Comparison of ENCODE assay signal across 8 mouse cellular contexts in the genomic region with DNA sequence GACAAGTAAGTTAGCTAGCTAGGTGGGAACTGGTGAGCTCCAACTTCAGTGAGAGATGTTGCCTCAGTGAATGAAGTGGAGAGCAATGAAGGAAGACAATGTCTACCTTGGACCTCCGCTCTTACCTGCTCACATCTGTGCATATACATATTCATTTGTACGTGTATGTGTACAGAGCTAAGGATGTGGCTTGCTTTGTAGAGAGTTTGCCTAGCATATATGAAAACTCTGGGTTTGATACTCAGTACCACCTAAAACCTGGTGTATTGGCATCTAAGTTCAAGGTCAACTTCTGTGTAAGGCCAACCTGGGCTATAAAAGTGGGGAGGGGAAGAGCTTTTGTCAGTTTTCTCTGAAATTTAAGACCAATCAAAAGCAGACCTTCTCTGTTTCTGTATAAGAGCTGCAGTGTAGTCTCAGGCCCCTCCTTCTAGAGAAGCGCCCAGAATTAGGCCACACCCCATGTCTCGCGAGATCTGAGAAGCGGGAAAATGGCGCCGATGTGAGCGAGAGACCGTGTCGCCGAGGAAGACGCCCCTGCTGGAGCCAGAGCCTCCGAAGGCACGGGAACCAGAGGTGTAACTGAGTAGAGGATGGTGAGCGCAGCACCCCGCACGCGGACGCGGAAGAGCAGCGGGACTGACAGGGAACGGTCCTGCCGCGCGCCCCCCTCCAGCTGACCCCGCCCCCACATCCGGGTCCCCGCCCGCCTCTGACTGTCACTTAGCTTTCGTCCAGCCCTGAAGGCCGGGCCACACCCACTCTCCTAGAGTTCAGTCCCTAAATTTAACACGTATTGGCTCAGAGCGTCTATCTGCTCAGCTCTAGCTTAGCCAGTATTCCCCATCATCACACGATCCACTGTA. TPM values are rescaled to one million over a fixed set of nuclear protein-coding genes. Genes with fewer than 3 reads are reported as not detected.
DNase-seq lines count a peak whose midpoint lies in the region; ATAC-seq lines count a peak whose summit lies in the region.

Gene Zfp414, plus strand, starts transcription at position 470 of the 866 bp plus-strand sequence.

- intact Hi-C loops in gastrocnemius, postnatal 14 days (cut with DNase I; ENCODE audit: low total_unique reads) = no loop called here
- intact Hi-C loops in left cerebral cortex, postnatal 10 days (cut with DNase I) = no loop called here

- ATAC-seq in inflammation-experienced regulatory T-cells, adult 6 months = peak; percentile 97
- ATAC-seq in megakaryocyte-erythroid progenitor cell, adult 5-6 weeks (replicated peaks; ENCODE audit: low FRiP score, low TSS enrichment, poor library complexity, severe bottlenecking) = peak; percentile 96

- peak; percentile 98 for DNase-seq in adipocyte (ENCODE audit: low spot score)
- DNase-seq in embryo, embryonic 10 days (ENCODE audit: low spot score) = peak; percentile 97
- DNase-seq in gastrocnemius, postnatal 14 days = peak; percentile 92
- DNase-seq in left cerebral cortex, postnatal 10 days (ENCODE audit: extremely low spot score in 1 of 2, low spot score in 2 of 2) = peak; percentile 89 to 93
- peak; percentile 89 for DNase-seq in right cerebral cortex, postnatal 25 days
- peak; percentile 84 to 91 for DNase-seq in urinary bladder, postnatal 4 days (ENCODE audit: low spot score in 2 of 2)

RNA-seq across cellular contexts. Expression of gene Zfp414, which starts in this region (rescaled TPM):
- 10 to 100 TPM in 1 of 2 experiments, 1 to 10 TPM in 1; 9.9 to 13.1 TPM for total RNA-seq in gastrocnemius, postnatal 14 days (2021)
- 10 to 100 TPM; 49.2 to 71.1 (median 57.9) TPM for polyA plus RNA-seq in inflammation-experienced regulatory T-cells, adult 6 months (2017; shearing (Covaris generic))
- 10 to 100 TPM; 46.5 to 47.5 TPM for total RNA-seq in left cerebral cortex, postnatal 10 days (2021)
- total RNA-seq in megakaryocyte-erythroid progenitor cell, adult 5-6 weeks (2014; fragmentation: Nextera tagmentation) = 34.3 and 57.7 TPM in 2 replicates
- total RNA-seq in megakaryocyte-erythroid progenitor cell, adult 5-6 weeks (2017) = 10.7 and 13.5 TPM in 2 replicates

Comparison
In these comparisons a context has a peak if more than half of its experiments do, and no peak if none do; other contexts are left out.
1. Peak in every context shown above with its lines: DNase-seq and ATAC-seq.